Mouse (Mus musculus) megakaryocyte progenitor cell, adult 5-6 weeks (primary cell): ENCODE measurements around the gene Palmd. TPM values are rescaled to one million over a fixed set of nuclear protein-coding genes. Genes with fewer than 3 reads are reported as not detected.
A peak's percentile ranks its signal among the peaks of the same experiment; 100 is the strongest.

Source experiments
- ATAC-seq: replicated peaks from 2 replicates; pipeline ENCODE4 v1.8.0; 2016; ENCODE audit warnings: mild to moderate bottlenecking, moderate TSS enrichment, inconsistent platforms; ENCODE audit not compliant: poor library complexity
- total RNA-seq, 2 experiments: library from RNA; stranded (forward) in 1 of 2; stranded (reverse) in 1 of 2; fragments of 157-497, 149-512 nt in 1 of 2; fragments of 200-1000 nt in 1 of 2; gene quantifications; 2 replicates each; pipeline versions ENCODE4 v1.2.3 to v1.2.4; 2015 to 2017

Palmd gene
- total RNA-seq, 2 experiments from 2014 or later, result not detected

GRCm38 (mm10) chr3:116905898-116906297 is 62.9 kb downstream of the Palmd start:
- ATAC-seq, result no peak

GRCm38 (mm10) chr3:116904158-116904557 is 64.6 kb downstream of the Palmd start:
- ATAC-seq, result peak; percentile 89

- ATAC-seq, result peak; percentile 90
Observed at GRCm38 (mm10) chr3:116892872-116893271, 75.9 kb downstream of the Palmd start.

- ATAC-seq, result no peak
Observed at GRCm38 (mm10) chr3:116892206-116892563, 76.6 kb downstream of the Palmd start.

GRCm38 (mm10) chr3:116891436-116892205 is 77.2 kb downstream of the Palmd start:
- no peak for ATAC-seq

GRCm38 (mm10) chr3:116890576-116890975 is 78.2 kb downstream of the Palmd start:
- no peak for ATAC-seq

GRCm38 (mm10) chr3:116889358-116889757 is 79.4 kb downstream of the Palmd start:
- ATAC-seq, result no peak

GRCm38 (mm10) chr3:116884941-116885340 is 83.8 kb downstream of the Palmd start:
- ATAC-seq, result no peak

- ATAC-seq, result no peak
Observed at GRCm38 (mm10) chr3:116882221-116882960, 86.4 kb downstream of the Palmd start.

- no peak for ATAC-seq
Observed at GRCm38 (mm10) chr3:116870372-116870771, 98.4 kb downstream of the Palmd start.

Other genes with a start within 250 kb of the Palmd start
- 12.8 and 15.5 TPM in 2 replicates for gene Agl, start 160.8 kb downstream of the Palmd start, total RNA-seq (2015)
- gene Agl, start 160.8 kb downstream of the Palmd start, total RNA-seq (2017), result 10.4 and 14.0 TPM in 2 replicates
- 73.1 and 73.3 TPM in 2 replicates for gene Frrs1, start 109.5 kb downstream of the Palmd start, total RNA-seq (2015)
- gene Frrs1, start 109.5 kb downstream of the Palmd start, total RNA-seq (2017), result 49.4 and 50.4 TPM in 2 replicates
- not detected in 2 replicates for gene 4930455H04Rik, start 720 bp downstream of the Palmd start, total RNA-seq (2015)
- gene 4930455H04Rik, start 720 bp downstream of the Palmd start, total RNA-seq (2017), result not detected in 2 replicates